In the genomic region with DNA sequence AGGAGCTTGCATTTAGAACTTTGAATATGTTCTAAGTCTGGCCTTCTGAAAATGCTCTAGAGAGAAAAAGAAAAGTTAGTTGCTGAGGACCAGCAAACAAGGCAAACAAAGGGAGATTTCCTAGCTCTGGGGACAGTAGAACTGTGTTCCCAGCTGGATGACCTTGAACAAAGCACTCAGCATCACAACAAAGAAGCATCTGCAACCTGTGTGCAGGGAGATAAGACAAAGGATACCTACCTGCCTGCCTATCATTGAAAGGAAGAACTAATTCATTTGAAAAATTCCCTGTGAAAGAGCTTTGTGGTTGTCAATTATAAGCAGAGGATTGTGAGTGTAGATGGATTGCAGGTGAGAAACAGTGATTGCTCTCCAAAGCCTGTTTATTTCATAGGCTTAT, we compare ENCODE assay signal across 33 mouse cellular contexts.
"Had no signal": no experiment of that assay in that cellular context is flagged by ENCODE, and none has a peak within 500 bp of the region (broad histone marks: within the 10 kb centered on the region; RNA-seq: fewer than 3 reads in every experiment).

No protein-coding gene starts in this region.

- DNase-seq: heart, postnatal 10 days; heart, postnatal 14 days; heart, postnatal 36 days; heart, postnatal 4 days; kidney, adult 11 months; kidney, adult 18-20 months; kidney, adult 2 months; kidney, adult 8-10 months; kidney, adult 9 months; kidney, postnatal 10 days; kidney, postnatal 14 days; kidney, postnatal 25 days; kidney, postnatal 36 days; kidney, postnatal 4 days; layer of hippocampus, adult 9-11 months; layer of hippocampus, postnatal 36 days had no signal

- H3K9me3 ChIP-seq: heart, embryonic 12.5 days; heart, embryonic 13.5 days; heart, embryonic 15.5 days; hindbrain, embryonic 10.5 days; hindbrain, embryonic 12.5 days; hindbrain, embryonic 13.5 days; hindbrain, embryonic 15.5 days; intestine, embryonic 15.5 days; kidney, embryonic 15.5 days had no signal

- H3K4me2 ChIP-seq: heart, embryonic 12.5 days; heart, embryonic 13.5 days; heart, embryonic 15.5 days; hindbrain, embryonic 12.5 days; hindbrain, embryonic 13.5 days; hindbrain, embryonic 14.5 days; hindbrain, embryonic 15.5 days; intestine, embryonic 15.5 days; kidney, embryonic 15.5 days had no signal

- H3K9ac ChIP-seq: heart, embryonic 12.5 days; heart, embryonic 13.5 days; heart, embryonic 15.5 days; hindbrain, embryonic 12.5 days; hindbrain, embryonic 13.5 days; hindbrain, embryonic 14.5 days; hindbrain, embryonic 15.5 days; intestine, embryonic 15.5 days; kidney, embryonic 15.5 days had no signal

- H3K4me1 ChIP-seq: heart, embryonic 12.5 days; heart, embryonic 13.5 days; heart, embryonic 15.5 days; hindbrain, embryonic 10.5 days; hindbrain, embryonic 12.5 days; hindbrain, embryonic 13.5 days; hindbrain, embryonic 15.5 days; intestine, embryonic 15.5 days; kidney, embryonic 15.5 days had no signal

- H3K36me3 ChIP-seq: heart, embryonic 12.5 days; heart, embryonic 13.5 days; heart, embryonic 15.5 days; hindbrain, embryonic 10.5 days; hindbrain, embryonic 12.5 days; hindbrain, embryonic 13.5 days; hindbrain, embryonic 15.5 days; intestine, embryonic 15.5 days; kidney, embryonic 15.5 days had no signal

- H3K27me3 ChIP-seq: heart, embryonic 12.5 days; heart, embryonic 13.5 days; heart, embryonic 15.5 days; hindbrain, embryonic 12.5 days; hindbrain, embryonic 13.5 days; hindbrain, embryonic 15.5 days; intestine, embryonic 15.5 days; kidney, embryonic 15.5 days had no signal

- ATAC-seq: hindbrain, postnatal 0 days; inflammation-experienced regulatory T-cells, adult 6 months; intestine, embryonic 15.5 days; intestine, embryonic 16.5 days; intestine, postnatal 0 days had no signal

- H3K4me3 ChIP-seq: heart, embryonic 12.5 days; heart, embryonic 13.5 days; heart, embryonic 15.5 days; hindbrain, embryonic 10.5 days; hindbrain, embryonic 12.5 days; hindbrain, embryonic 13.5 days; hindbrain, embryonic 15.5 days; intestine, embryonic 15.5 days; kidney, embryonic 15.5 days; layer of hippocampus, adult 2 months; left cerebral cortex, adult 2 months had no signal

- H3K27ac ChIP-seq: heart, embryonic 13.5 days; heart, embryonic 15.5 days; hindbrain, embryonic 10.5 days; hindbrain, embryonic 12.5 days; hindbrain, embryonic 13.5 days; hindbrain, embryonic 14.5 days; hindbrain, embryonic 15.5 days; hindbrain, postnatal 0 days; intestine, embryonic 15.5 days; kidney, embryonic 15.5 days; kidney, postnatal 0 days; layer of hippocampus, adult 2 months; left cerebral cortex, adult 2 months had no signal
